Mouse (Mus musculus): ENCODE measurements at regions not wholly inside any gene's neighbourhood (a gene's known extent, or its start where the extent isn't known, plus 50 kb on each side); places are given as distances from the start of the nearest gene placed in this dataset.

DNA sequence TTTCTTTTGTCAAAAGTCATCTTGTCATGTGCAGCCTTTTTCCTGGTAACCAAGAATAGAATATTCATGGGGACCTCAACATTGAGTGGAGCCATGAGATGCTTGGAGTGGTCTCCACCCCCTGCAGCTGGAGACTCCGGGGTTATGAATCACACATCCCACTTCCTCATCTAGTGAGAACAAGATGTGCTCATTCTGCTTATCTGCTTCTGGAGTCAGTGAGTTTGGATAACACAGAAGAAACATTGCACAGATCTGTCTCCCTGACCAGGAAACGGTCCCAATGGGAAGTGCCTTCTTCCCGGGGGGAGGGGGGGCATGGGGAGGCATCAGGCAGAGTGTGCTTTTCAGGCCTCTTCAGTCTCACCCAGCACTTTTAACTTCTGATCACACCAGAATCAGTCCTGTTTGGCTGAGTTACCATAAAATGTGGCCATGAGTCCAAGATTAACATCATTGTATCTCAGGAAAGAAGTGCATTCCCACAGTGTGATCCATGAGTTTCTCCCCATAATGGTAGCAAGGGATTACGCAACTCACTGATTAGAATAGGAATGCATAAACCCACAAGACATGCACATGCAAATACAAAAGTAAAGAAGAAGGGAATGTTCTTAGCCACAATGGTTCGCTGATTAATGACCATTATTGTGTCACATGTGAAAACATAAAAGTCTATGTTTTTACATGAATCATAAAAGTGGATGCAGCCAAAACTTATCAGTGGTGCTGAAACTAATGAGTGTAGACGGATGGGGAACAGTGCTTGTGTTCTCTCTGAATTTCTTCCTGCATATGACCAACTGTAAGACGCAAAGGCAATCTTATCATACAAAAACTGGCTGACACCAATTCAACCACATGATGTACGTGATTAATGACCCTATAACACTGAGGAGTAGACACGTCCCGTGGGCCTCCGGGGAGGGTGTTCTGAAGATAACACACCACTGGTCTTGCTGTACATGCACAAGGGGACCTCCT lies 393.8 kb upstream of the Mmadhc start:
- POLR2A ChIA-PET, result interaction anchor here in 1 of 4 experiments (1.0 kb wide), 1 partner anchor 327 kb away, joined by 4 read pairs; no protein-coding TSS in a partner anchor
- CTCF ChIA-PET, result no interaction called here

DNA sequence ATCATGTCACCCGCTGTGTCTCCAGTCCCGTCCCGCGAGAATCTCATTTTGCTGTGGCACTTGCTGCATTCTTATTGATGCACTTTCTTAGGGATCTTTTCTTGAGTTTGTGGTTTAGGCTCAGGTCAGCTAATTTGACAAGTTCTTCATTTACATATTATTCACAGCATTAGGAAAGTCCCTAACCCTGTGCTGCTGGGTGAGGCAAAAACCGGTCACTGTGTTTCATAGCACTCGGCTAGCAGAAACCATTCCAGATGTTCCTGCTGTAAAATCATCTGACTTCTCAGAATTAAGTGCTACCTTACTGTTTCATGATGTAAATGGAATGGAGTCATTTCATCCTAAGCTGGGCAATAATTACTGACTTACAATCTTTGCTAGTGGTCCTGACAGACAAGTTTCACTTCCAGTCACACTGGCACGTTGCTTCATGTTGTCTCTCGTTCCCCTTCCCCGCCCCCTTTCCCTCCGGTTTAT lies 391.1 kb upstream of the Mmadhc start:
- POLR2A ChIA-PET, result interaction anchor here in 2 of 4 experiments (0.8 to 1.5 kb wide), 4 partner anchors 9 to 478 kb away, joined by 3 to 4 read pairs (median 4); partner anchors contain the start of gene Mmadhc (in 1 of the 2)
- CTCF ChIA-PET, result interaction anchor here in 1 of 4 experiments (0.6 kb wide), 1 partner anchor 21 kb away, joined by 3 read pairs; no protein-coding TSS in a partner anchor

DNA sequence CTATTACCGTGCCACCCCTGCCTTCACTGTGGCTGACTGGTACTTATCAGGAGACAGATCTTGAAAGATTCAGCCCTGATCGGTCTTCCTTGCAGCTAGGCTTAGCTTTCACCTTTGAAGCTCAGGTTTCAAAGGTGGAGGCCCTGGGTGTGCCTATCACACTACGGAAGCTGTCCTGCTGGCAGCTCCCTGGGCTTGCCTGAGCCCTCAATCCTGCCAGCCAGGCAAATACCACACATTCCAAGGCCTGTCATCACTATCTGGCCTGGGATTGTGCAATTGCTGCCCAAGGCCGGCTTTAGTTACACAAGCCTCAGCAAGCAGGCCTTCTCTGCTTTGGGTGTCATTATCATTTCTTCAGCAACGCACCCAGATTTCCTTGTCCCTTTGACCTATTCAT lies 390.6 kb upstream of the Mmadhc start:
- CTCF ChIA-PET, result interaction anchor here in 1 of 4 experiments (0.6 kb wide), 1 partner anchor 21 kb away, joined by 3 read pairs; no protein-coding TSS in a partner anchor
- POLR2A ChIA-PET, result interaction anchor here in 3 of 4 experiments (0.6 to 1.5 kb wide), 5 partner anchors 8 to 479 kb away, joined by 3 to 4 read pairs (median 4); partner anchors contain the start of gene Mmadhc (in 1 of the 3)

DNA sequence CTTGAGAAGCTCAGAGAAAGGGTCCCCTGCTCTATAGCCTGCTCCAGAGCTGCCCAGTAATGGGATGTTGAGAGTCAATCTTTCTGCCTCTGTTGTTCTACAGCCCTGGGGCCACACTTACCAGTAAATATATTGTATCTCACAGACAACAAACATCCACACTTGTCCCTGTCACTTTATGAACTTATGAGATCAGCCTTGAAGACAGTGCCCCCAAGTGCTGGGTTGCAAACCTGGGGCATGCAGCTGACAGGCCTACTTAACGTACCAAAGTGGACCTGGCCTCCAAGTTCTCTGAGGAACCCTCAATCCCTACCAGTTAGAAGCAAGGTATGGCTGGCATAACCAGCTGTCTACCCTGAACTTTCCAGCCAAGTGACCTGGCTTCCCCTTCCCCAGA lies 380.9 kb upstream of the Mmadhc start:
- POLR2A ChIA-PET, result no interaction called here
- CTCF ChIA-PET, result no interaction called here

DNA sequence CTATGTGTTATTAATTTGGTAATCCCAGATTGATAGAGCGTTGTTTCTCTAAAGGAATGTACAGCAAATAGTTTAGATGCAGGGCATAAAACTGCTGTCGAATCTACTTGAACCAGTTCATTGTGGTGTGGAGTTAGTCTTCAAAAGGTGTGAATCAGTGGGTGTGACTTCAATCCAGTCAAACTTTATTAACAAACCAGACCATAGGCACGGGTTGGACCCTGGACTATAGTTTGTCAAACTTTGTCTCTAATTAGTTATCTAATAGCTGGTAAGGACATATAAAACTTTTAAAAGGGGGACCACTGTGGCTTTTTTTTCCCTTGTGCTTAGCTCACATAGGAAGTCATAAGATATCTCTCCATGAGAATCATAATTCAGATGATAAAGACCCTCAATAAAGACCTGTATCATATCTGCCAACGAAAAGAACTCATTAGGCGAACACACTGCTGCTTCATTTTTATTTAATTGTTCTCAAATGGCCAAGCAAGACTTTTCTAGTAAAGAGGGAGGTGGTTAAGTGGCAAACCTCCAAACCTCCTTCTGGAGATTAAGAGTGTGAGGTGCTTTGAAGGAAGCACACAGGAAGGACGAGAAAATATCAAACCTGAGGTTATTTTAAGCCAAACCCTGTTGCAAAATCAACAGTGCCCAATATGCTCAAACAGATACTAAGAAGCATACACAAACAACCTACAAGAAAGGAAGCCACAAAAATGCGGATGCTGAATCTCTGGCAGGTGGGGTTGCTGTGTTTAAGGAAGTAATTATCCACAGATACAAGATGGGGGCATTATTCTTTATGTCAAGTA lies 379.3 kb upstream of the Mmadhc start:
- POLR2A ChIA-PET, result no interaction called here
- CTCF ChIA-PET, result no interaction called here

DNA sequence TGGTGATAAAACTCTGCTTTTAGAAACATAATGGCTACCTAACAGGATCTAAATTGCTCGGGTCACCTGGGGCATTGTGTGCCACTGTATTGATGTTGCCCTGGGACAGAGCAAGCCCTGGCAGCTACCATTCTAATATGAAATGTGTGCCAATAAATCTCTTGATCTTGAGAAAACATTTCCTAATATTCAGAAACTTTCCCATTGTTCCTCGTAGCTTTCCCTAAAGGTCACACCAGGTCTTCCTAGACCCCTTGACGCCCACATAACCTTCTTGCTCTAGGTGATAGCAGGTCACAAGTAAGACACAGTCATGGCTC lies 378.2 kb upstream of the Mmadhc start:
- CTCF ChIA-PET, result interaction anchor here in 1 of 4 experiments (0.6 kb wide), 1 partner anchor 24 kb away, joined by 4 read pairs; no protein-coding TSS in a partner anchor
- POLR2A ChIA-PET, result interaction anchor here in 1 of 4 experiments (0.5 kb wide), 1 partner anchor 313 kb away, joined by 4 read pairs; no protein-coding TSS in a partner anchor

DNA sequence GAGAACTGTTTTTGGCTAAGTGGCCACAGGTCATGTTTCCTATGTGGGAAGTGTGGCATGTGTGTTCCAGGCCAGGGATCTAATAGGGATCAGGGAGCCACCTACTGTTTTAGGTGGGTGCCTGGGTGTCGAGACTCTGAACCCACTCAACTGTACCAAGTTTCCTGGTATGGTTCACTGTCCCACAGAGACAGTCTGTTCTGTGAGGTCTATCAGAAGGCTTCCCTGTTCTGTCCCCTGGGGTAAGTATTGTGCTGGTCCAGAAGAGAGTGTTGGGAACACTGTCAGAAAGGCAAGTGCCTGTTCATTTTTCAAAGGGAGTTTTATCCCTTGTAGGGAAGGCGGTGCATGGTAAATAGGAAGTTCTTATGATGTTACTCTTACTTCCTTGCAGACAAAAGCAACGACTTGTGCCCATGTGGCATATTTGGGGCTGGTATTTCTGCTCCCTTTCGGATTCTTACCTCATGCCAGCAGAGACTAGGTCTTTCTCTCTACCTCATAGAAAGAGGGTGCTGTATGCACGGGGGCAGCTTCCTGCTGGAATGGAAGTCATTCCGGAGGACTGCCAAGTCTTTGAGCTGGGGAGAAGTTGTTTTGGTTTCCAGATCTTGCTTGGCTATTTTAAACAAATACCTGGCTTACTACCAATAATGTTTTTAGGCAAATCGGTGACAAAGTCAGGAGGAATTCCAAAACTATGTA lies 377.7 kb upstream of the Mmadhc start:
- CTCF ChIA-PET, result no interaction called here
- POLR2A ChIA-PET, result interaction anchor here in 1 of 4 experiments (0.5 kb wide), 1 partner anchor 312 kb away, joined by 4 read pairs; no protein-coding TSS in a partner anchor

DNA sequence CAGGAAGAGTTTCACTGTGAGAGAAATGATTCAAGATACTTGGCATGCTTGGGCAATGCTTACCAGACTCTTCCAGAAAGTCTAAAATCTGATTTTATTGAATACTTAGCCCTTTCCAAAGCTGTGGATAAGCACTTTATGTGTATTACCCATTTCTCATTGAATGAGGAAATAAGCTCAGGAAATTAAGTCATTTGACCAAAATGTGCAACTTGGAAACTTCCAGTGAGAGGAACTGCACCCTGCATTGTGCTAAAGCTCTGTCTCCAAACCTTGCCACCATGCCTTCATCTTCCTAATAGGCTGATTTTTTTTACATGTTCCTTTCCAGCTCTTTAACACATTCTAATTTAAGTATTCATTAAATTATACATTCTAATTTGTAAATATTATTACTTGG lies 372.7 kb upstream of the Mmadhc start:
- ChIA-PET POLR2A (no interaction called here), CTCF (no interaction called here)

DNA sequence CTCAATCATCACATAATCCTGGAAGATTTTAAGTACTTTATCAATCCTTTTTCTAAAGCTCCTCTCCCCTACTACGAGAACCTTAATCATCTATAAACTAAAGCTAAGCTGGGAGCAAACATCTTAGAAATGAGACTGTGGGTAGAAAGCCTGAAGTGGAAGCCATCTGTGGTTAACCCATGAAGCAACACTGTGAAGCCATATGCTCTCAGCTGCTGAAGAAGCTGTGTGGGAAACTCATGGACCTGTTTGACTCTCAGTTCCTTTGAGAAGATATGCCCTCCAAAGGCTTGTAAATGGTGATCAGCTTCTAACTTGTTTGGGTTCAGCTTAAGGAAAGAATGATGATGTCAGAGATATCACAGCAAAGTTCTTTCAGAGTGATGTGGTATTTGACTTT lies 372.2 kb upstream of the Mmadhc start:
- POLR2A ChIA-PET, result no interaction called here
- CTCF ChIA-PET, result no interaction called here

DNA sequence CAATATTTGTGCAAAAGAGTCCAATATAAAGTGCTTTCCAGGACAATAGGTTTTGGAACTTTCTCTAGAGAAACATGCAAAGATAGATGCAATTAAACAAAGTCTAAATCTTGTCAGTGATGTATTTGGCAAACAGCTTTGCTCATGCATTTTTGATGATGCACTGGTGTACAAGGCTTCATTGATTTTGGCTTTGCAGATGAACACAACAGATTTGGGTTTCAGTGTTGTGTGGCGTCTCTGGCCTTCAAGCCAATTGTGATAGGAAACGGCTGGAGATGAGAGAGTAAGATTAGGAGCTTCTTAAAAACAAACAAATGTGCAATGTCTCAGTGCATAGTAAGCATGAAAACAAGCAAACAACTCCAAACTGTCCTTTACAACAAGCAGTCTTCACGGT lies 370.6 kb upstream of the Mmadhc start:
- CTCF ChIA-PET, result interaction anchor here in 2 of 4 experiments (0.7 to 0.8 kb wide), 2 partner anchors 15 to 903 kb away, joined by 3 to 9 read pairs; no protein-coding TSS in a partner anchor
- POLR2A ChIA-PET, result interaction anchor here in 2 of 4 experiments (0.6 to 0.7 kb wide), 2 partner anchors 361 to 855 kb away, joined by 3 to 4 read pairs; no protein-coding TSS in a partner anchor

DNA sequence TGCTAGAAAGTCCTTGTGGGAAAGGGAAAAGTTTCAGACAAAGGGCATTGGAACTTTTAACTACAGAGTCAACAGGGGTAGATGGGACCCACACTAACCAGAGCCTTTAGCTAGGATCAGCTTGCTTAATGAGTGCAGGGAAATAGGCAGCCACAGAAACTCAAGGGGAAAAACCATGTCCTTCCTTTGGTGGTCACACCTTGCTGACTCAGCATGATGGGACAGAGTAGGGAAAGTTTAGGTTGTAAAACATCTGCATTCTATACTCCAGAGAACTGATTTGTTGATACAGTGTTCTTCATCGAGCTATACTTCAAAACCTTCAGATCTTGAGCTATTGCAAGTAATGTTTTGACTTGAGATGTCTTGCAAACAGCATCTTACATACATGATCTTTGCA lies 365.9 kb upstream of the Mmadhc start:
- ChIA-PET CTCF (no interaction called here), POLR2A (interaction anchor here in 1 of 4 experiments (0.6 kb wide), 1 partner anchor 366 kb away, joined by 3 read pairs; the partner anchor contains the start of gene Mmadhc)

DNA sequence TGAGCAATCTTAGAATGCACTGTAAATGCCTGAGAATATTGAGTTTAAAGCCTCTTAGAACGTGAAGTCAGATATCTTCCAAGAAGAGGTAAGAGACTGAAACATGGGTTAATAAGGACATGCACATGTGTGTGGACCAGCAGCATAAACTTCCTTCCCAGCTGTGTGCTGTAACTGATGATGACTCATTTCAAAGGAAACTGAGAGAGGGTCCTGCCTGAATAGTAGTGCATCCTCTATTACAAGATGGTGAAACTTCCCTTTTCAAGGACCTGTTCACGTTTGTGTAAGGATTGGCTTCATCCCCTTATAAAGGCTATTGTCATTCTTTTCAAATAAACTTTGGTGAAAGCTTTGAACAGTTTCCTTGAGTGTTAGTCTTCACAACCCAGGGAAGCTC lies 363.4 kb upstream of the Mmadhc start:
- CTCF ChIA-PET, result no interaction called here
- POLR2A ChIA-PET, result interaction anchor here in 1 of 4 experiments (0.6 kb wide), 1 partner anchor 76 kb away, joined by 7 read pairs; no protein-coding TSS in a partner anchor

DNA sequence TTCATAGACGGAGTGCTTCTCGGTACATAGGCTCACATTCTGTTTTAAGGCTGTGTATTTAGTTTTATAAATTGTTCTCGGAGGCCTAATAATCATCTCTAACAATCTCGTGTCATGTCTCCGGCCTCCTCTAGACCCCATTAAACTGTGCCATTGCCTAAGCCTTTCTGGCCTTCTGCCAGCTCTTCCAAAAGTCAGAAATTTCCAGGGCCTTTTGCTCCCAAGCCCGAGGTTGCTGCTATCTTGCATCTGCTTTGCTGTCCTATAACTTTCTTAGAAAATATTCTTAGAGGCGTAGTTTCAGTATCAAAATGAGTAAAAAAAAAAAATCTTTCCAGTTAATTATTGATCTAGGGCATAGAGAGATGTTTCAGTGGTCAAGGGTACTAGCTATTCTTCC lies 361.2 kb upstream of the Mmadhc start:
- POLR2A ChIA-PET, result no interaction called here

DNA sequence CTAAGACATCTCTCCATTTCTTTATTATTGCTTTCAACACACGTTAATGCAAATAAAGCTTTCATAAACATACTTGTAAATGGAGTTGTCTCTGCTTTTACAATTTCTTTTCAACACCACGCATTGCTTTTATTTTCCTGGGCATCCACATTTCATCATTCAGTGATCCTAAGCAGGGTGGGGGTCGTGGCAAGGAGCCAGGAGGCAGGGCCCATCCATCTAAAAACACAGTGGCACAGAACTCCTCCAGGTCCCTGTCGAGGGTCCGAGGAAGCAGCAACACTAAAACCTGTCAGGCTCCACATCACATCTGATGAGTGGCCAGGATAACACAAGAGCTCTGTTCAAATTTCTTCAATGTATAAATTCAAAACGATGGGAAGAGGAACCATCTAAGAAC lies 359.8 kb upstream of the Mmadhc start:
- POLR2A ChIA-PET, result no interaction called here
- CTCF ChIA-PET, result interaction anchor here in 1 of 4 experiments (0.6 kb wide), 1 partner anchor 20 kb away, joined by 3 read pairs; no protein-coding TSS in a partner anchor

More for the DNA sequence above, 361.2 kb upstream of the Mmadhc start:
- CTCF ChIA-PET, result no interaction called here

DNA sequence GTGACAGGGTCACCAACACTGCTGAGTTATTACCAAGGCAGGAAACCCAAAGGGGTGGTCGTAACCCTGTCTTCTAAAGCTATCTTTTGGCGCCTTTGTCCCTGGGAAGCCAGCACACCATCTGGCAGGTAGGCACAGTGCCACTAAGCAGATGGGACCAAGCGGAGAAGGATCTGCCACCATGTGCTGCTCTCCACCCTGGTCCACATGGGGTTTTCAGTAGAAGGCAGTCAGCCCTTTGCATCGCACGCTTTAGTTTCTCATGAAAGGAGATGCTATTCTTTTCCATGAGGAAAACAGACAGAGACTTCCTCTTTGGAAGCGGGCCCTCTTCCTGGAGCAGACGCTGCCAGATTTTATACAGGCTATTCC lies 358.3 kb upstream of the Mmadhc start:
- CTCF ChIA-PET, result no interaction called here
- POLR2A ChIA-PET, result interaction anchor here in 1 of 4 experiments (0.9 kb wide), 1 partner anchor 11 kb away, joined by 3 read pairs; no protein-coding TSS in a partner anchor

DNA sequence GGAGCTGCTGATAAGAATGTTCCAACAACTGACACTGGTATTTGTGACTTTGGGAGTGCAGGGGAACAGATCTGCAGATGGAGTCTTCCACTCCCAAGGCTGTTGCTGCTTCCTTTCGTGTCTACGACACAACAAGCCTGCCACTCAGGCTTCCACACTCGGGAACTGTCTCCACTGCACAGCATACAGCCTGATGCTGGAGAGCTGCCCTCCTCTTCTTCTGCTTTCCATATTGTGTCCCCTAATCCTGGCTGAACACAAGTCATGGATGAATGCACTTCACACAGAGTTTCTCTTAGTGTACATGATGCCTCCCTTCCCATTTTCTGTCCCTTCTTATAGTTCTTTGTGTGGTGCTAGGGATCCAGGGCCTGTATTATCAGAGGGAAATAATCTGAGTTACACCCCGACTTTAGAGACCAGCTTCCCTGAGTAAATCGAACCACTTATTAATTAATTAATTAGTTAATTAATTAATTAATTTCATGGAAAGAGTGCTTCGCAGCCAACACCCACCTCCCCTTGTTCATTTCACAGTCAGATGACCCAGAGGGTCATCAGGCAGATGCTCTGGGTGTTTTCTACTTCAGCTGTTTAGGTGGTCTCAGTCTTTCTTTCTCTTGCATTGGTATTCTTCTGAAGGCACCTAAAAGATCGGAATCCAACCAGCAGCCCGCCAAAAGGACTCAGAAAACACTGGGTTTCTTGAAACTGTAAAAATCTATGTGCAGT lies 357.8 kb upstream of the Mmadhc start:
- CTCF ChIA-PET, result no interaction called here

DNA sequence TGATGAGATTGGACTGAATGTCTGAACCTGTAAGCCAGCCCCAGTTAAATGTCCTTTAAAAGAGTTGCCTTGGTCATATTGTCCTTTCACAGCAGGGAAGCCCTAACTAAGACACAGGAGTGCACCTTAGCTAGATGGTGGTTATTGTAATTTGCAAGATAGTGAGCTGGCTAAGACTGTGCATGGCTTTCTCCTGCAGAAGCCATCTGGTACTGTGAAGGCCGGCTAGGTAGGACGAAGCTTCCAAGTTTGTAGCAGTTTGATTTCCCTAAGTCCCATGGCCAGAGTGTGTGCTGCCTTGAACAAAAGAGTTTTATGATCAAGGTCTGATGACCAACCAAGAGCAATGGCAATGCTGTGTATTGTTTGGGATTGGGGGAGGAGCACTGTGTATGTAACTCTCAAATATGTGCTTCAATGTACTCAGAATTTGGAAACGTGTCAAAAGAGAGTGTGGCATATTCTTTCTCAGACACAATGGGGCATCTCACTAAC lies 356.6 kb upstream of the Mmadhc start:
- POLR2A ChIA-PET, result no interaction called here
- CTCF ChIA-PET, result interaction anchor here in 1 of 4 experiments (0.9 kb wide), 1 partner anchor 14 kb away, joined by 3 read pairs; no protein-coding TSS in a partner anchor

More for the DNA sequence above, 357.8 kb upstream of the Mmadhc start:
- POLR2A ChIA-PET, result no interaction called here

DNA sequence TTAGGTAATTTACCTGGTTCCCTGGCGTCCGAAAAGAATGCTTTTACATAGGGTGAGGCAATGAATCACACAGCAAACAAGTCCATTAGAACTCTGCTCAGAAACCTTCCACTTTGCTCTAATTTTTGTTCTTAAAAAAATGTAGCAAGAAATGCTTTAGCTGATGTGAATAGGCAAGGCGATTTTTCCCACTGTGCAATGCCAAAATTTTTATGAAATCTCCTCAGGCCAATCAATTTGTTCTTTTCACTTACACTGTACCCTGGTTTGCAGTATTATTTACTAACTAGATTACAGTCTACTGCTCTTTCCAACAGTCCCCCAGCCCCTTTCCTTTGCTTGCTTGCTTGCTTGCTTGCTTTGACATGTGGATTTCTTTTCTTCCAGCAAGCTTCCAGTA lies 353.1 kb upstream of the Mmadhc start:
- ChIA-PET CTCF (no interaction called here), POLR2A (no interaction called here)

All from embryonic stem cell, embryonic (primary cell).